Mouse (Mus musculus): Measurements from ENCODE around the gene Ctsd. TPM values are rescaled to one million over a fixed set of nuclear protein-coding genes. Genes with fewer than 3 reads are reported as not detected.

Gene Ctsd
- polyA plus RNA-seq, 1 experiment, result 461 TPM

GRCm38 (mm10) chr7:142379186-142379585, 8.7 kb downstream of the Ctsd start:
- Histone ChIP-seq H3K4me1 (ENCODE audit: control insufficient read depth, insufficient read depth, insufficient read length) (peaks cover 3% of the 10 kb centered on the region; the same call in 1 of the 2 replicates), H3K4me3 (ENCODE audit: extremely low read depth, insufficient read depth, insufficient read length) (no peak overlapping the region), H3K36me3 (ENCODE audit: control insufficient read depth, insufficient read depth, low read length) (peaks cover 64% of the 10 kb centered on the region), H3K27me3 (ENCODE audit: control insufficient read depth, insufficient read depth, low read length) (no peaks in the 10 kb centered on the region), H3K27ac (ENCODE audit: insufficient read depth, low read length) (peak overlapping the region; percentile 38)
- WGBS, result 71% methylated on average over 6 of the region's 6 CpGs
- no peak for TF ChIP-seq CTCF (IDR thresholded peaks at IDR 0.05; ENCODE audit: extremely low read depth, insufficient read depth, insufficient read length, insufficient replicate concordance)
- no peak for TF ChIP-seq POLR2A (IDR thresholded peaks at IDR 0.05; ENCODE audit: low read depth, low read length)
- no peak for DNase-seq (ENCODE audit: low read depth in 1 of 2, low spot score in 2 of 2)

GRCm38 (mm10) chr7:142377233-142377925, 10.5 kb downstream of the Ctsd start:
- no peak for DNase-seq (ENCODE audit: low read depth in 1 of 2, low spot score in 2 of 2)
- WGBS, result 79% methylated on average over 14 of the region's 14 CpGs
- Histone ChIP-seq H3K27ac (ENCODE audit: insufficient read depth, low read length) (no peak overlapping the region), H3K36me3 (ENCODE audit: control insufficient read depth, insufficient read depth, low read length) (peaks cover 48% of the 10 kb centered on the region), H3K27me3 (ENCODE audit: control insufficient read depth, insufficient read depth, low read length) (no peaks in the 10 kb centered on the region), H3K4me3 (ENCODE audit: extremely low read depth, insufficient read depth, insufficient read length) (no peak overlapping the region), H3K4me1 (ENCODE audit: control insufficient read depth, insufficient read depth, insufficient read length) (peaks cover 3% of the 10 kb centered on the region; the same call in 1 of the 2 replicates)
- TF ChIP-seq CTCF (IDR thresholded peaks at IDR 0.05; ENCODE audit: extremely low read depth, insufficient read depth, insufficient read length, insufficient replicate concordance), result no peak
- no peak for TF ChIP-seq POLR2A (IDR thresholded peaks at IDR 0.05; ENCODE audit: low read depth, low read length)

GRCm38 (mm10) chr7:142376096-142376495, 11.7 kb downstream of the Ctsd start:
- TF ChIP-seq CTCF (IDR thresholded peaks at IDR 0.05; ENCODE audit: extremely low read depth, insufficient read depth, insufficient read length, insufficient replicate concordance), result no peak
- TF ChIP-seq POLR2A (IDR thresholded peaks at IDR 0.05; ENCODE audit: low read depth, low read length), result no peak
- Histone ChIP-seq H3K36me3 (ENCODE audit: control insufficient read depth, insufficient read depth, low read length) (peaks cover 42% of the 10 kb centered on the region), H3K4me1 (ENCODE audit: control insufficient read depth, insufficient read depth, insufficient read length) (peaks cover 4% of the 10 kb centered on the region), H3K27me3 (ENCODE audit: control insufficient read depth, insufficient read depth, low read length) (peaks cover 3% of the 10 kb centered on the region; the same call in 1 of the 2 replicates), H3K4me3 (ENCODE audit: extremely low read depth, insufficient read depth, insufficient read length) (no peak overlapping the region), H3K27ac (ENCODE audit: insufficient read depth, low read length) (no peak overlapping the region)
- DNase-seq (ENCODE audit: low read depth in 1 of 2, low spot score in 2 of 2), result no peak
- WGBS, result 85% methylated on average over 4 of the region's 4 CpGs

GRCm38 (mm10) chr7:142375261-142375724, 12.5 kb downstream of the Ctsd start:
- Histone ChIP-seq H3K27me3 (ENCODE audit: control insufficient read depth, insufficient read depth, low read length) (peaks cover 3% of the 10 kb centered on the region; the same call in 1 of the 2 replicates), H3K36me3 (ENCODE audit: control insufficient read depth, insufficient read depth, low read length) (peaks cover 36% of the 10 kb centered on the region), H3K4me1 (ENCODE audit: control insufficient read depth, insufficient read depth, insufficient read length) (peaks cover 4% of the 10 kb centered on the region), H3K4me3 (ENCODE audit: extremely low read depth, insufficient read depth, insufficient read length) (no peak overlapping the region), H3K27ac (ENCODE audit: insufficient read depth, low read length) (no peak overlapping the region)
- TF ChIP-seq POLR2A (IDR thresholded peaks at IDR 0.05; ENCODE audit: low read depth, low read length) (no peak), CTCF (IDR thresholded peaks at IDR 0.05; ENCODE audit: extremely low read depth, insufficient read depth, insufficient read length, insufficient replicate concordance) (no peak)
- 84% methylated on average over 6 of the region's 6 CpGs for WGBS
- DNase-seq (ENCODE audit: low read depth in 1 of 2, low spot score in 2 of 2), result no peak

GRCm38 (mm10) chr7:142374413-142375015, 13.3 kb downstream of the Ctsd start:
- Histone ChIP-seq H3K4me1 (ENCODE audit: control insufficient read depth, insufficient read depth, insufficient read length) (peaks cover 4% of the 10 kb centered on the region; the same call in 1 of the 2 replicates), H3K27ac (ENCODE audit: insufficient read depth, low read length) (no peak overlapping the region), H3K36me3 (ENCODE audit: control insufficient read depth, insufficient read depth, low read length) (peaks cover 30% of the 10 kb centered on the region), H3K27me3 (ENCODE audit: control insufficient read depth, insufficient read depth, low read length) (peaks cover 3% of the 10 kb centered on the region; the same call in 1 of the 2 replicates), H3K4me3 (ENCODE audit: extremely low read depth, insufficient read depth, insufficient read length) (no peak overlapping the region)
- DNase-seq (ENCODE audit: low read depth in 1 of 2, low spot score in 2 of 2), result no peak
- 96% methylated on average over 5 of the region's 5 CpGs for WGBS
- no peak for TF ChIP-seq CTCF (IDR thresholded peaks at IDR 0.05; ENCODE audit: extremely low read depth, insufficient read depth, insufficient read length, insufficient replicate concordance)
- no peak for TF ChIP-seq POLR2A (IDR thresholded peaks at IDR 0.05; ENCODE audit: low read depth, low read length)

- 0 out of 2 replicates have a peak within 1 kb of the TSS, but pooled peaks have one; percentile 37 for H3K27ac ChIP-seq (ENCODE audit: insufficient read depth, low read length)
- no peak for DNase-seq (ENCODE audit: low read depth in 1 of 2, low spot score in 2 of 2)
- H3K4me3 ChIP-seq (ENCODE audit: extremely low read depth, insufficient read depth, insufficient read length), result peak within 1 kb of the TSS; percentile 58; the same call in 1 of the 2 replicates
- peaks cover 4% of the 10 kb centered on the region; the same call in 1 of the 2 replicates for H3K4me1 ChIP-seq (ENCODE audit: control insufficient read depth, insufficient read depth, insufficient read length)
- WGBS, result 86% methylated on average over 8 of the region's 8 CpGs
- H3K36me3 ChIP-seq (ENCODE audit: control insufficient read depth, insufficient read depth, low read length), result peaks cover 23% of the 10 kb centered on the region
- TF ChIP-seq CTCF (IDR thresholded peaks at IDR 0.05; ENCODE audit: extremely low read depth, insufficient read depth, insufficient read length, insufficient replicate concordance), result no peak
- TF ChIP-seq POLR2A (IDR thresholded peaks at IDR 0.05; ENCODE audit: low read depth, low read length), result no peak
- peaks cover 3% of the 10 kb centered on the region; the same call in 1 of the 2 replicates for H3K27me3 ChIP-seq (ENCODE audit: control insufficient read depth, insufficient read depth, low read length)
These were observed 14.0 kb downstream of the Ctsd start, which contains the start of gene Ifitm10 for GRCm38 (mm10) chr7:142373641-142374412. TSS of gene Ifitm10 (minus strand) at chr7:142373753.
